Mouse (Mus musculus) heart, postnatal 0 days (tissue): ENCODE data around the gene Pwp1.

Source experiments
- CTCF ChIP-seq: IDR thresholded peaks from 2 replicates; pipeline ENCODE4 v1.5.1; 2016; ENCODE audit warnings: antibody characterized with exemption, control low read depth, low read depth
- EP300 ChIP-seq: IDR thresholded peaks from 2 replicates; pipeline ENCODE4 v1.6.1; 2016; ENCODE audit warnings: antibody characterized with exemption, low read depth

DNA sequence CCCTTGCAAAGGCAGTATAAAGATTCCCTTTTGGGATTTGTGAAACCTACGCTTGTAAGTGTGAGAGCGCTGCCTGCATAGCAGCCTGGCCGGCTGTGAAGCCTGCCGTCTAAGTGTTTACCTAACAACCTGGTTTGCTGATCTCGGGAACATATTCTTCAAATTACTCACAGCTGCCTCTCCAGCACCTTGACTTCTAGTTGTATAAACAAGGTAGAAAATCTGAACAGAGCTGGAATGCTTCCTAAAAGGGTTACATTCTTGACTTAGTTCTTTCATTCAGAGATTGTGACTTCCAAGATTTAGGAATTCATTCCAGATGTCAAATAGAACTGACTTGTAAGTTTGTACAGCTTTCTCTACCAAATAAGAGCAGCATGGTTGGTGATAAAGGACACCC lies 46.5 kb downstream of the Pwp1 start:
- TF ChIP-seq CTCF (no peak), EP300 (no peak)
